Mouse (Mus musculus): ENCODE results near the gene Cabp1.
"Not testable (repeated sequence)": the region's sequence is repeated elsewhere in the genome, so short reads cannot be mapped to it uniquely, and the experiment has no call there.

The Cabp1 gene

GRCm38 (mm10) chr5:115155831-115156230, 38.4 kb downstream of the Cabp1 start:
- TF ChIP-seq NANOG (IDR thresholded peaks at IDR 0.05; ENCODE audit: borderline replicate concordance, low read length) = no peak
- TF ChIP-seq POU5F1 (IDR thresholded peaks at IDR 0.05; ENCODE audit: borderline replicate concordance, low read length) = no peak
- no peak for TF ChIP-seq CTCF (conservative IDR thresholded peaks at IDR 0.05; ENCODE audit: low read length)
- no peaks in the 10 kb centered on the region for H3K27me3 ChIP-seq (ENCODE audit: insufficient read depth, low read length)
- H3K9me3 ChIP-seq (ENCODE audit: low read length) = no peaks in the 10 kb centered on the region
- H3K36me3 ChIP-seq (ENCODE audit: insufficient read depth, low read length) = peaks cover 51% of the 10 kb centered on the region
- H3K4me3 ChIP-seq (replicated peaks; ENCODE audit: low read length) = peak overlapping the region; percentile 99
- H3K4me1 ChIP-seq (replicated peaks; ENCODE audit: low read depth, low read length) = peaks cover 84% of the 10 kb centered on the region

DNA sequence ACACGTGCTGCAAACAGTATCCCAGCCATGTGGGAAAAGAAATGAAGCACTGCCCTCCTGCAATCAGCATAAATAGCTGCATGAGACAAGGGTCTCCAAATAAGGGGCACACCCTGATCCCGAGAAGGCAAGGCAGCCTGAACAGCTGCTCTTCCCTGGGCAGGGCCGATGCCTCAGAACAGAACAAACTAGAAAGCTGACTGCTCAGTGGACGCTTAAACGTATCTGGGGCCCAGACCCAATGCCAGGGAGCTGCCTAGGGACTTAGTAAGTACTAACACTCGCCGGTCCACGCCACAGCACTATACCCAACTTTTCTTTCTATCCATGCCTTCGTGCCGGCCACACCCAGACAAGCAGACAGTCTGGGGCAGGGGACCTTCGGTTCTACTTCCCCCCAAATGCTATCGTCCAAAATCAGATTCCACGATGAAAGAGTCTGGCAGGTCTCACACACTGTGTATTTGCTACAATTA, 39.0 kb downstream of the Cabp1 start:
- TF ChIP-seq NANOG (IDR thresholded peaks at IDR 0.05; ENCODE audit: borderline replicate concordance, low read length) (no peak), CTCF (conservative IDR thresholded peaks at IDR 0.05; ENCODE audit: low read length) (no peak)
- peak overlapping the region; percentile 99 for H3K4me3 ChIP-seq (replicated peaks; ENCODE audit: low read length)
- peaks cover 57% of the 10 kb centered on the region for H3K36me3 ChIP-seq (ENCODE audit: insufficient read depth, low read length)
- H3K9me3 ChIP-seq (ENCODE audit: low read length) = no peaks in the 10 kb centered on the region
- H3K27me3 ChIP-seq (ENCODE audit: insufficient read depth, low read length) = no peaks in the 10 kb centered on the region
- H3K4me1 ChIP-seq (replicated peaks; ENCODE audit: low read depth, low read length) = peaks cover 84% of the 10 kb centered on the region

DNA sequence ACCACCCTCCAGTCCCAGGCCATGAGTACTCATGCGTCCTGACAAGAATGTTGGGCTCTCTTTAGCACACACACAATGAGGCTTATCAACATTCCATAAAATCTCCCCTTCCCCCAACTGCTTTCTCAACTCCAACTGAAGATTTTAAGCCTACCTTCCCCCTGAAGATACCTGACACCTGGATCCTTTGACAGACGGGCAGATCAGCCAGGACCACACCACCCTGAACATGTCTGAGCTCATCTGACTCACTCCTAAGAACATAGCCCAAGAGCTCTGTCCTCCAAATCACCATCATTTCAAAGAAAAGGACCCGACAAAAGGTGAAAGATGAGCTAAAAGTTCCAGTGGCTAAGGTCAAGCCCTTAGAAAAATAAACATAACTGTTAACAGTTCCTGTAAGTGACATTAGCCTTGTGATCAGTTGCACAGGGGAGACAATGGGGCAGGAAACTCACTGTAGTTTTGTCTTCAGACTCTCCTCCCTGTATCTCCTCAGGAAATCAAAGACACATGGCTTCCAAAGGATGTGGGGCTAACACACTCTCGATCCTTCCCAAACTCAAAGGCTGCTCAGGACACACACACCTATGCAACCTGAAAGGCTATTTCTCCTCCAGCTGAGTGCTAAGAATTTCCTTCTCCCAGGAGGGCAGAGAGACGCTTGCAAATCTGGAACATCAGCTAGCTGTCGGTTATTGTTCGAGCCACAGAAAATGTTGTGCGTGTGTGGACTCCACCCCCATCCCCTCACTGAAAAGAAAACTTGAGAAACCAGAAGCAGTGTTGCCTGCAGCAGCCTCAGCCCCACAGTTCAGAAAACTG, 41.8 kb downstream of the Cabp1 start:
- Histone ChIP-seq H3K4me3 (replicated peaks; ENCODE audit: low read length) (peak overlapping the region; percentile 52), H3K4me1 (replicated peaks; ENCODE audit: low read depth, low read length) (peaks cover 93% of the 10 kb centered on the region), H3K27me3 (ENCODE audit: insufficient read depth, low read length) (no peaks in the 10 kb centered on the region), H3K9me3 (ENCODE audit: low read length) (no peaks in the 10 kb centered on the region), H3K36me3 (ENCODE audit: insufficient read depth, low read length) (peaks cover 84% of the 10 kb centered on the region)
- no peak for TF ChIP-seq NANOG (IDR thresholded peaks at IDR 0.05; ENCODE audit: borderline replicate concordance, low read length)
- TF ChIP-seq CTCF (conservative IDR thresholded peaks at IDR 0.05; ENCODE audit: low read length) = no peak
- no peak for TF ChIP-seq POU5F1 (IDR thresholded peaks at IDR 0.05; ENCODE audit: borderline replicate concordance, low read length)

DNA sequence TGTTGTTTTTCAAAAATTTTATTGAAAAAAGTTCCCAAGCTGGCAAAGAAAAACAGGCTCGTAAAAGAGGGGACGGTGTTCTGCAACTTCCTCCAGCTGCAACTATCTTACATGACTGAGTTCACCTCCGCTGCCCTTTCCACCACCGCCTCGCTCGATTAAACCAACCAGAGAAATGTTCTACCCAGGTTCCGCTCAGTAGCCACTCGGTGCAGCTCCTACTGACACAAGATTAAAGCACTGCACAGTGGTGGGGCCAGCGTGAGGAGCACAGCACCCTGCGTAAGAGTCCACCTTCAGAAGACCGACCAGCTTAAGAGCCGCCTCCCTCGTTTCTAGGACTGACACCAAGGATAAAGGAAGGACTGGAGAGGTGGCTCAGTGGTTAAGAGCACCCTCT, 42.7 kb downstream of the Cabp1 start:
- H3K27me3 ChIP-seq (ENCODE audit: insufficient read depth, low read length) = no peaks in the 10 kb centered on the region
- peaks cover 95% of the 10 kb centered on the region for H3K4me1 ChIP-seq (replicated peaks; ENCODE audit: low read depth, low read length)
- TF ChIP-seq POU5F1 (IDR thresholded peaks at IDR 0.05; ENCODE audit: borderline replicate concordance, low read length) (no peak), NANOG (IDR thresholded peaks at IDR 0.05; ENCODE audit: borderline replicate concordance, low read length) (no peak), CTCF (conservative IDR thresholded peaks at IDR 0.05; ENCODE audit: low read length) (no peak)
- peaks cover 91% of the 10 kb centered on the region for H3K36me3 ChIP-seq (ENCODE audit: insufficient read depth, low read length)
- H3K4me3 ChIP-seq (replicated peaks; ENCODE audit: low read length) = peak overlapping the region; percentile 52
- H3K9me3 ChIP-seq (ENCODE audit: low read length) = no peaks in the 10 kb centered on the region

DNA sequence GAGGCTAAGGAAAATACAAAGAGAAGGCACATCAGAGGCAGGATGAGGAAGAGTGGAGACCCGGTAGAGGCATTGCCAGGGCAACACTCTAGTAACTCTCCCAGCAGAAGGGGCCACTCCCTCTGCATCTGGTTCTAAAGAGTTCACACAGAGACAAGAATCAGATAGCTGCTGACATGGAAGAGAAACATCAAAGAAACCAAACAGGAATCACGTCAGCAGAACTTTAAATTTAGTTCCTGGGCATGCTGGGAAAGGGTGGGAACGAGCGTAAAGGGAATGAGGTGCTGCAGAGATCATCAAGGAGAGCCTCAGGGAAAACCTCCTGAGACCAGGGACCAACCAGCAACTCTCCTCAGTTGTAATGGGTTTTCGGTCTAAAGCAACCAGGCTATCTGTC, 43.2 kb downstream of the Cabp1 start:
- no peak for TF ChIP-seq NANOG (IDR thresholded peaks at IDR 0.05; ENCODE audit: borderline replicate concordance, low read length)
- TF ChIP-seq CTCF (conservative IDR thresholded peaks at IDR 0.05; ENCODE audit: low read length) = no peak
- TF ChIP-seq POU5F1 (IDR thresholded peaks at IDR 0.05; ENCODE audit: borderline replicate concordance, low read length) = no peak
- Histone ChIP-seq H3K4me1 (replicated peaks; ENCODE audit: low read depth, low read length) (peaks cover 95% of the 10 kb centered on the region), H3K9me3 (ENCODE audit: low read length) (no peaks in the 10 kb centered on the region), H3K4me3 (replicated peaks; ENCODE audit: low read length) (peak overlapping the region; percentile 39), H3K36me3 (ENCODE audit: insufficient read depth, low read length) (peaks cover 91% of the 10 kb centered on the region), H3K27me3 (ENCODE audit: insufficient read depth, low read length) (no peaks in the 10 kb centered on the region)

DNA sequence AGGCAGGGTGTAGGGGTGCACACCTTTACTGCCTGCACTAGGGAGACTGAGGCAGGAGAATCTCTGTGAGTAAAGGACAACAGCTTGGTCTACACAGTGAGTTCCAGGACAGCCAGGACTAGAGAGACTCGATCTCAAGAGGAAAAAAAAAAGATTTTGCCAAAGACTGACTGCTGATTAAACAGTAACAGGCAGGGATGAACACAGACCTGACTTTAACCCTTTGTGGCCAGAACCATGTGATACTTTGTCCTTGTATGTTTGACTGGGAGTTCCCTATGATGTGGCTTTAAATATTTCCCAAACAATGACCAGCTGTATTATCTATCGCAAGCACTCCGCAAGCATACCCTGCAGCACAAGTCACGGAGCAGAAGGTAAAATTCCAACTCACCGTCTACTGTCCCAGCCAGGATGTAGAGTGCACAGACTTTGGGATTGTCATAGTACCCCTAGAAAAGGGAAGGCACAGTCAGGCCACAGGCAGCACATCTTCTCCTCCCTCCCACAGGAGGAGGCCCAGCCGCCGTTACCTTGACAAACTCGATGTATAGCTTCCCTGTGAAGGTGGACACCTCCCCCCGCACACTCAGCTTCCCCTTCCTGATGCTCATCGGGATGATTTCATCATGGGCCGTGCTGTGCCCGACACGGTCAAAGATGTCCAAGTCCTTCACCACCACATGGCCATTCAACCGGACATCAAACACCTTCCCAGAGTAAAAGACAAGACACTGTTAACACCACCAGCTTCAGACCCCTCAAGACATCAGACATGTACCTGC, 44.3 kb downstream of the Cabp1 start:
- Histone ChIP-seq H3K4me1 (replicated peaks; ENCODE audit: low read depth, low read length) (peaks cover 95% of the 10 kb centered on the region), H3K27me3 (ENCODE audit: insufficient read depth, low read length) (no peaks in the 10 kb centered on the region), H3K4me3 (replicated peaks; ENCODE audit: low read length) (0 out of 2 replicates have a peak overlapping the region, but pooled peaks have one; percentile 39), H3K9me3 (ENCODE audit: low read length) (no peaks in the 10 kb centered on the region), H3K36me3 (ENCODE audit: insufficient read depth, low read length) (peaks cover 96% of the 10 kb centered on the region)
- TF ChIP-seq CTCF (conservative IDR thresholded peaks at IDR 0.05; ENCODE audit: low read length) (no peak), POU5F1 (IDR thresholded peaks at IDR 0.05; ENCODE audit: borderline replicate concordance, low read length) (no peak), NANOG (IDR thresholded peaks at IDR 0.05; ENCODE audit: borderline replicate concordance, low read length) (no peak)

- not testable (repeated sequence) for H3K27me3 ChIP-seq (ENCODE audit: insufficient read depth, low read length); H3K4me3 ChIP-seq (replicated peaks; ENCODE audit: low read length); H3K9me3 ChIP-seq (ENCODE audit: low read length)
- H3K4me1 ChIP-seq (replicated peaks; ENCODE audit: low read depth, low read length) = peaks cover 95% of the 10 kb centered on the region
- H3K36me3 ChIP-seq (ENCODE audit: insufficient read depth, low read length) = peaks cover 97% of the 10 kb centered on the region
Observed at GRCm38 (mm10) chr5:115148872-115149271, 45.3 kb downstream of the Cabp1 start.

DNA sequence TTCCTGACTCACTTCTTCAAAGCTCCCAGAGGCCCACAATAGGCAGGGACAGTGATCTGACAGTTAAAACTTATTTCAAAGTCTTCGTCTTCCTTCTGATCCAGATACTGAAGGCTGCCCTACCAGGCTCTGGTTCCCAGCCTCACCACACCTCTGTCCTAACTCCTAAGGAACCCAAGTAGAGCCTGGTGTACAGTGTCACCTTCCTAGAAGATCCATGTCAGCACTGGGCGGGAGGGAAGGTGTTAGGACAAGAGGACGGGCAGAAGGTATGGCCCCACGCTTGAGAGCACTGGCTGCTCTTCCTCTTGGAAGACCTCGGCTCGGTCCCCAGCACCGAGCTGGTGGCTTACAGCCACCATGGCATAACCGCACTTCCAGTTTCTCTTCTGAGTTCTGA, 45.8 kb downstream of the Cabp1 start:
- H3K36me3 ChIP-seq (ENCODE audit: insufficient read depth, low read length) = peaks cover 97% of the 10 kb centered on the region
- H3K27me3 ChIP-seq (ENCODE audit: insufficient read depth, low read length) = no peaks in the 10 kb centered on the region
- H3K9me3 ChIP-seq (ENCODE audit: low read length) = no peaks in the 10 kb centered on the region
- no peak overlapping the region for H3K4me3 ChIP-seq (replicated peaks; ENCODE audit: low read length)
- TF ChIP-seq NANOG (IDR thresholded peaks at IDR 0.05; ENCODE audit: borderline replicate concordance, low read length) (no peak), CTCF (conservative IDR thresholded peaks at IDR 0.05; ENCODE audit: low read length) (no peak), POU5F1 (IDR thresholded peaks at IDR 0.05; ENCODE audit: borderline replicate concordance, low read length) (no peak)
- H3K4me1 ChIP-seq (replicated peaks; ENCODE audit: low read depth, low read length) = peaks cover 95% of the 10 kb centered on the region

Measured in E14TG2a.4 (cell line).